Mouse (Mus musculus) lung, embryonic 16.5 days (tissue): Measurements from ENCODE around the gene Meioc. TPM values are rescaled to one million over a fixed set of nuclear protein-coding genes. Genes with fewer than 3 reads are reported as not detected.

Experiments
- ATAC-seq: fragments of 200-750 bp; cut with Nextera tagmentation; 2 replicates; pipeline ENCODE4 v1.8.0; 2017; ENCODE audit warnings: low read depth, mild to moderate bottlenecking, moderate library complexity
- H3K27ac ChIP-seq: fragments of 300-500 bp; sonication (generic); 2 replicates; pipeline ENCODE4 v1.5.1; 2014; ENCODE audit warnings: mild to moderate bottlenecking, control low read depth, low read length
- H3K27me3 ChIP-seq: fragments of 300-500 bp; sonication (generic); 2 replicates; pipeline ENCODE4 v1.6.1; 2014; ENCODE audit warnings: low read depth, low read length, mixed read lengths; ENCODE audit not compliant: control insufficient read depth, insufficient read depth
- H3K36me3 ChIP-seq: fragments of 300-500 bp; sonication (generic); 2 replicates; pipeline ENCODE4 v1.6.1; 2014; ENCODE audit warnings: low read length; ENCODE audit not compliant: control insufficient read depth, insufficient read depth
- H3K4me1 ChIP-seq: fragments of 300-500 bp; sonication (generic); replicated peaks from 2 replicates; pipeline ENCODE4 v1.6.1; 2014; ENCODE audit warnings: low read length, mixed read lengths; ENCODE audit not compliant: control insufficient read depth, insufficient read depth
- H3K4me2 ChIP-seq: fragments of 300-500 bp; sonication (generic); 2 replicates; pipeline ENCODE4 v1.6.1; 2014; ENCODE audit warnings: low read depth, low read length, control low read depth
- H3K4me3 ChIP-seq: fragments of 300-500 bp; sonication (generic); 2 replicates; pipeline ENCODE4 v1.5.1; 2014; ENCODE audit warnings: mild to moderate bottlenecking, low read length, control low read depth
- H3K9ac ChIP-seq: fragments of 300-500 bp; sonication (generic); 2 replicates; pipeline ENCODE4 v1.6.1; 2014; ENCODE audit warnings: low read length, control low read depth
- H3K9me3 ChIP-seq: fragments of 300-500 bp; sonication (generic); 2 replicates; pipeline ENCODE4 v1.6.1; 2016; ENCODE audit warnings: low read length; ENCODE audit not compliant: control insufficient read depth
- WGBS: fragments of 180-500 bp; shearing (Covaris S2); extraction: QIAGEN DNeasy Blood & Tissue Kit; methylation state at CpG from one replicate; pipeline ENCODE4 v1.1.7; 2014; 5-methylcytosine and 5-hydroxymethylcytosine counted together
- polyA plus RNA-seq: library from polyadenylated mRNA; unstranded; fragments of >200 nt; fragmentation: Nextera tagmentation; extraction: Ambion mirVana; gene quantifications from 2 replicates; pipeline ENCODE4 v1.2.1, GENCODE M21; 2015

Gene Meioc
- polyA plus RNA-seq, result 0.16 and 0.19 TPM in 2 replicates

DNA sequence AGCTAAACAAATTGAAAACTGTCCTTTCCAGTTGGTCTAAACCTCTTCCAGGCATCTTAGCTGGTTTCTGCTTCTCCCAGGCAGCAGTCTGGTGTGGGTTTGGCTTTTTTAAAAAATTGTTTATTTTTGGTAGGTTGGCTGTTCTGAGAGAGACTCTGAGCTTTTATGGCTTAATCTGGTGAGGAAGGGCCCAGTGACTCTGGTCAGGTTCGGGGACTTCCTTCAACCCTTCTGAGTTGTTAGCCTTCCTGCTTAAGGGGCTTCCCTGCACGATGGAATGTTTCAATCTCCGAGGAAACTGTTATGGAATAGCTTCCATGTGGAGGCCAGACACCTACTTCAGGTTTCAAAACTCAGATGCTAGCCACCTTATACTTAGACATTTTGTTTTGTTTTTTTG, at the start of gene Meioc:
Gene Meioc, plus strand, starts transcription at position 301 of the 400 bp plus-strand sequence.
- H3K9ac ChIP-seq, result no peak within 1 kb of the TSS
- no peaks in the 10 kb centered on the region for H3K4me1 ChIP-seq
- peaks cover 24% of the 10 kb centered on the region for H3K27me3 ChIP-seq
- H3K36me3 ChIP-seq, result no peaks in the 10 kb centered on the region
- H3K27ac ChIP-seq, result no peak within 1 kb of the TSS
- ATAC-seq, result no peak
- 46% methylated on average over 3 of the region's 3 CpGs for WGBS
- H3K4me2 ChIP-seq, result no peak within 1 kb of the TSS
- no peak within 1 kb of the TSS for H3K4me3 ChIP-seq
- H3K9me3 ChIP-seq, result peaks cover 16% of the 10 kb centered on the region

DNA sequence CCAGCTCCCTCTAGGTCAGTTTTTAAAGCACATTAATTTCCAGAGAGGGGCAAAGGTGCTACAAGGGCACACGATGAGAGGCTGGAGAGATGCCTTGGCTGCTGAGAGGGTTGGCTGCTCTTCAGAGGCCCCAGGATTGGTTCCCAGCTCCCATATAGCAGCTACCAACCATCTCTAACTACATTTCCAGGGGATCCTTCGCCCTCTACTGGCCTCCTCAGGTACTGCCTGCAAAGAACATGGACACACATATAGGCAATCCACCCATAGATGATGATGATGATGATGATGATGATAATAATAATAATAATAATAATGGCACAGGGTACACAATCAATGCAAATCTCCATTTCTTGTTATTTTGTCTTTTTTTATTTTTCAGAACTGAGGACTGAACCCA, 44.1 kb upstream of the Meioc start:
- Histone ChIP-seq H3K9me3 (peaks cover 4% of the 10 kb centered on the region; the same call in 1 of the 2 replicates), H3K4me3 (no peak overlapping the region), H3K36me3 (no peaks in the 10 kb centered on the region), H3K27me3 (no peaks in the 10 kb centered on the region), H3K9ac (no peak overlapping the region), H3K4me2 (no peak overlapping the region), H3K27ac (no peak overlapping the region), H3K4me1 (peaks cover 10% of the 10 kb centered on the region)
- WGBS, result 72% methylated on average over 2 of the region's 2 CpGs
- ATAC-seq, result no peak

GRCm38 (mm10) chr11:102623876-102624789, 39.4 kb upstream of the Meioc start:
- Histone ChIP-seq H3K9ac (peak overlapping the region; percentile 44), H3K36me3 (no peaks in the 10 kb centered on the region), H3K27ac (peak overlapping the region; percentile 94), H3K4me1 (peaks cover 23% of the 10 kb centered on the region), H3K4me2 (peak overlapping the region; percentile 49), H3K27me3 (no peaks in the 10 kb centered on the region), H3K4me3 (peak overlapping the region; percentile 30), H3K9me3 (peaks cover 4% of the 10 kb centered on the region; the same call in 1 of the 2 replicates)
- whole genome bisulfite sequencing, result 5% methylated on average over 17 of the region's 17 CpGs
- peak; percentile 94 for ATAC-seq

- Histone ChIP-seq H3K9ac (peak overlapping the region; percentile 25), H3K4me2 (peak overlapping the region; percentile 27)
These were observed 38.6 kb upstream of the Meioc start for GRCm38 (mm10) chr11:102624888-102625407.

GRCm38 (mm10) chr11:102627171-102627931, 36.2 kb upstream of the Meioc start:
- Histone ChIP-seq H3K9me3 (no peaks in the 10 kb centered on the region), H3K27ac (no peak overlapping the region), H3K4me1 (peaks cover 35% of the 10 kb centered on the region), H3K27me3 (no peaks in the 10 kb centered on the region), H3K4me2 (no peak overlapping the region), H3K9ac (no peak overlapping the region), H3K4me3 (no peak overlapping the region), H3K36me3 (no peaks in the 10 kb centered on the region)
- ATAC-seq, result no peak
- 82% methylated on average over 9 of the region's 9 CpGs for WGBS

More at GRCm38 (mm10) chr11:102624888-102625407, 38.6 kb upstream of the Meioc start:
- Histone ChIP-seq H3K36me3 (no peaks in the 10 kb centered on the region), H3K9me3 (no peaks in the 10 kb centered on the region), H3K4me1 (peaks cover 23% of the 10 kb centered on the region), H3K4me3 (no peak overlapping the region), H3K27ac (peak overlapping the region; percentile 94), H3K27me3 (no peaks in the 10 kb centered on the region)
- WGBS, result 26% methylated on average over 14 of the region's 14 CpGs
- ATAC-seq, result no peak

GRCm38 (mm10) chr11:102628529-102628928, 35.0 kb upstream of the Meioc start:
- H3K36me3 ChIP-seq, result no peaks in the 10 kb centered on the region
- no peak overlapping the region for H3K27ac ChIP-seq
- WGBS, result 62% methylated on average over 9 of the region's 9 CpGs
- no peaks in the 10 kb centered on the region for H3K9me3 ChIP-seq
- no peak overlapping the region for H3K4me2 ChIP-seq
- ATAC-seq, result no peak
- peaks cover 44% of the 10 kb centered on the region for H3K4me1 ChIP-seq
- no peak overlapping the region for H3K9ac ChIP-seq
- no peak overlapping the region for H3K4me3 ChIP-seq
- H3K27me3 ChIP-seq, result no peaks in the 10 kb centered on the region

- Histone ChIP-seq H3K9ac (no peak overlapping the region), H3K4me3 (no peak overlapping the region), H3K36me3 (no peaks in the 10 kb centered on the region), H3K4me1 (peaks cover 35% of the 10 kb centered on the region), H3K4me2 (no peak overlapping the region), H3K9me3 (no peaks in the 10 kb centered on the region), H3K27me3 (no peaks in the 10 kb centered on the region), H3K27ac (no peak overlapping the region)
- 36% methylated on average over 8 of the region's 8 CpGs for WGBS
- ATAC-seq, result no peak
These were observed 34.1 kb upstream of the Meioc start for GRCm38 (mm10) chr11:102629375-102629774.

GRCm38 (mm10) chr11:102630731-102631130, 32.8 kb upstream of the Meioc start:
- H3K27ac ChIP-seq, result no peak overlapping the region
- H3K9me3 ChIP-seq, result no peaks in the 10 kb centered on the region
- H3K27me3 ChIP-seq, result no peaks in the 10 kb centered on the region
- ATAC-seq, result no peak; the same call in 1 of the 2 replicates
- H3K4me2 ChIP-seq, result no peak overlapping the region
- no peak overlapping the region for H3K9ac ChIP-seq
- H3K4me3 ChIP-seq, result no peak overlapping the region
- peaks cover 23% of the 10 kb centered on the region for H3K4me1 ChIP-seq
- no peaks in the 10 kb centered on the region for H3K36me3 ChIP-seq
- 27% methylated on average over 7 of the region's 7 CpGs for WGBS

DNA sequence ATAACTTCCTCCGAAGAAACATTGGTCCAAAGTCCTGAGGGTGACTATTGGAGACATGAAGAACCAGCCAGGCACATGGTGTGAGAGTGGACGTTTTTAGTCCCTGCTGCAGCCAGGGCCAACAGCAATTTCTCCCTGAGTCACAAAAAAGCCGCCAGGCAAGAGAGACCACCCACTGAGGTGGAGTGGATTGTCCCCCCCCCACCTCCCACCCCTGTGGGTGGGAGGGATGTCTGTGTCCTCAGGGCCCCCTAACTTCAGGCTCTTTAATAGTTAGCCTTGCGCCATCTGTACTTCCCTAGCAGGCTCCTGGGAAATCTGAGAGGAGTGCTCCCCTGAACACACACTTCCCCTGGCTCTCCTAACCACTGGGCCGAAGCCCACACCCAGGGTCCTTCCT, 32.3 kb upstream of the Meioc start:
- no peak overlapping the region for H3K4me3 ChIP-seq
- peak overlapping the region; percentile 22; the same call in 1 of the 2 replicates for H3K9ac ChIP-seq
- no peak overlapping the region for H3K4me2 ChIP-seq
- peaks cover 23% of the 10 kb centered on the region for H3K4me1 ChIP-seq
- H3K9me3 ChIP-seq, result no peaks in the 10 kb centered on the region
- no peaks in the 10 kb centered on the region for H3K36me3 ChIP-seq
- no peaks in the 10 kb centered on the region for H3K27me3 ChIP-seq
- ATAC-seq, result peak; percentile 4; the same call in 1 of the 2 replicates
- 36% methylated on average over 5 of the region's 5 CpGs for WGBS
- peak overlapping the region; percentile 20; the same call in 1 of the 2 replicates for H3K27ac ChIP-seq
